Mouse (Mus musculus) C2C12 (cell line): Measurements from ENCODE around the gene B230118H07Rik.

Experiments
- CEBPB ChIP-seq: IDR thresholded peaks from one replicate; pipeline ENCODE4 v1.6.1; 2011; ENCODE audit warnings: low read depth, mild to moderate bottlenecking, control low read depth, moderate library complexity
- CTCF ChIP-seq: IDR thresholded peaks from one replicate; pipeline ENCODE4 v1.5.1; 2011; ENCODE audit not compliant: control insufficient read depth, insufficient read depth, insufficient read length
- MAX ChIP-seq: IDR thresholded peaks from one replicate; pipeline ENCODE4 v1.6.1; 2011; ENCODE audit warnings: mild to moderate bottlenecking, control low read depth
- MYOD1 ChIP-seq: IDR thresholded peaks from one replicate; pipeline ENCODE4 v1.6.1; 2011; ENCODE audit warnings: low read depth; ENCODE audit not compliant: control insufficient read depth, insufficient read length
- MYOG ChIP-seq: IDR thresholded peaks from one replicate; pipeline ENCODE4 v1.6.1; 2011; ENCODE audit not compliant: control insufficient read depth, insufficient read length; ENCODE audit errors: extremely low read depth

DNA sequence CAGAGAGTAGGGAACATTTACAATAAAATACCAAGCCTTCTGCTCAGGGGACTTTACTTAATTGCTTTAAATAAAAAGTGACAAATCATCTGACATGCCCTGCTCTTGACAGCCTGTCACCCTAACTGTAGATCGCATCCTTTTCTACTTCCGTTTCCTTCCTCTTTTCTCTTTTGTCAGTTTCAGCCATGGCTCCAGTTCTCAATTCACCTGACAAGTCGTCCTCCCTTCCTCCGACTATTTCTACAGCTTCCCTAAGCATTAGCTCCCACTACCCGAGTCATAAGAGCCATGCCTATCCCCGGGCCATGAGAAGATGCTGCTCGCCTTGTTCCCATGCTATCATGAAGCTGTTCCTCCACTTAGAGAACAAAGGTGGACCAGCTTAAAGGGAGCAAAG is 27.7 kb downstream of the B230118H07Rik start:
- TF ChIP-seq CTCF (no peak), CEBPB (no peak), MYOG (no peak), MAX (no peak), MYOD1 (no peak)
